Mouse (Mus musculus): ENCODE data around the gene Actr3b. TPM values are rescaled to one million over a fixed set of nuclear protein-coding genes. Genes with fewer than 3 reads are reported as not detected.

The Actr3b gene
- polyA plus RNA-seq, 1 experiment from 2014 or later: 0.53 TPM

DNA sequence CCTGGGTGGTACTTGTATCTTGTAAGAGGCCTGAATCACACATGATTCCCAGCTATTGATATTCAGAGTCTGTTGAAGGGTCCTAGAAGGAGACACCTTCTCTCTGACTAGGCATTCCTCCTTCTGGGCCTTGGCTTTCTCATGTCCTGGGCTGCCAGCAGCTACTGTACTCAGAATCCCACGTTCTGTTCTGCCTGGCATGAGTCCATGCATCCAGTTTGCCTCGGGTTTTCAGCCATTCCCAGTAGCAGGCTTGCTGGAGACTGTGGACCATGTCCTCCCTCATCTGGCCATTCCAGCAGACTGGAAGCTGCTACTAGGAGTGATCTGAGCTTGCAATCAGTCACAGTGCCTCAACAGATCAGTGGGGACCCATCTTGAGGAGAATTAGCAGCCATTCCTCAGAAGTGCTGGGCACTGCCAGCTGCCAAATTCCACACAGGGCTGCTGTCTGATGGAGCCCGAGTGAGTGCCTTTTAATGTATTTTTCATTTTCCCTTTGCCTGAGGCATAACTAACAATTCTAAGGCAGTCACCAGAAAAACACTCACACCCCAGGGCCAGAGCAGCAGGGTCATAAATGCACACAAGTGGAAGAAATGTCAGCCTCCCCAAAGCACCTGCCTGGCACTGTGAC, 130.1 kb downstream of the Actr3b start:
- Histone ChIP-seq H3K4me1 (ENCODE audit: insufficient read depth, low read depth, low read length) (no peaks in the 10 kb centered on the region), H3K9me3 (ENCODE audit: low read length) (0 out of 2 replicates have a peak, but pooled peaks cover under 1% of the 10 kb centered on the region), H3K4me2 (replicated peaks; ENCODE audit: low read depth, low read length) (no peak overlapping the region), H3K36me3 (ENCODE audit: insufficient read depth, low read length) (no peaks in the 10 kb centered on the region), H3K27ac (ENCODE audit: low read length) (no peak overlapping the region), H3K27me3 (replicated peaks; ENCODE audit: insufficient read depth, low read length) (no peaks in the 10 kb centered on the region), H3K4me3 (ENCODE audit: low read depth, low read length) (no peak overlapping the region), H3K9ac (replicated peaks; ENCODE audit: low read depth) (no peak overlapping the region)
- ATAC-seq (no peak), DNase-seq (ENCODE audit: low spot score) (no peak)
- 53% methylated on average over 3 of the region's 3 CpGs for WGBS
- TF ChIP-seq CTCF (IDR thresholded peaks at IDR 0.05) (no peak), EP300 (IDR thresholded peaks at IDR 0.05) (no peak)

DNA sequence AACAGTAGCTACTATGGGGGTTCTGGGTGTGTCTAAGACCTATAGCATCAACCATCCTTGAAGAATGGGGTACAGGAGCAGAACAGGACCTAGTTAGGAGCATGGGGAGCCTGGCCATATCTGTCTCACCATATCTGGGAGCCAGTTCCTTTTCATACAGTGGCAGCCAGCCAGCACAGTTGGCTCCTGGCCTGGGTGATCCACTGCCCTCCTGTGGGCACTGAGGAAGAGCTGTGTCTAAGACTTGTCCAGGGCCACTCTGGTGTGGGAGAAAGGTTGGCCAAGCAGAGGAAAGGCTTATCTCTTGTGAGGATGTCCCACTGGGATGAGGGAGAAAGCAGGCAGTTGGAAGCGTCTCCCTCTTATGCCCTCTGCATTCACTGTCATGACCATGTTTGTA, 131.5 kb downstream of the Actr3b start:
- H3K27me3 ChIP-seq (replicated peaks; ENCODE audit: insufficient read depth, low read length): no peaks in the 10 kb centered on the region
- TF ChIP-seq CTCF (IDR thresholded peaks at IDR 0.05) (no peak), EP300 (IDR thresholded peaks at IDR 0.05) (no peak)
- H3K4me2 ChIP-seq (replicated peaks; ENCODE audit: low read depth, low read length): no peak overlapping the region
- no peak overlapping the region for H3K9ac ChIP-seq (replicated peaks; ENCODE audit: low read depth)
- DNase-seq (ENCODE audit: low spot score): no peak
- no peaks in the 10 kb centered on the region for H3K4me1 ChIP-seq (ENCODE audit: insufficient read depth, low read depth, low read length)
- no peaks in the 10 kb centered on the region for H3K9me3 ChIP-seq (ENCODE audit: low read length)
- H3K27ac ChIP-seq (ENCODE audit: low read length): no peak overlapping the region
- ATAC-seq: no peak
- H3K36me3 ChIP-seq (ENCODE audit: insufficient read depth, low read length): no peaks in the 10 kb centered on the region
- 64% methylated on average over 1 of the region's 1 CpGs for WGBS
- H3K4me3 ChIP-seq (ENCODE audit: low read depth, low read length): no peak overlapping the region

Other genes with a start within 250 kb of the Actr3b start
- not detected in 2 replicates for gene Cct8l1, start 243.9 kb upstream of the Actr3b start, polyA plus RNA-seq (2015; fragmentation: Nextera tagmentation; extraction: Ambion mirVana)
- gene Xrcc2, start 54.2 kb upstream of the Actr3b start, polyA plus RNA-seq (2015; fragmentation: Nextera tagmentation; extraction: Ambion mirVana): 1.6 and 1.9 TPM in 2 replicates
- not detected in 2 replicates for gene Gm21663, start 182.4 kb downstream of the Actr3b start, polyA plus RNA-seq (2015; fragmentation: Nextera tagmentation; extraction: Ambion mirVana)
- gene Gm21671, start 194.4 kb downstream of the Actr3b start, polyA plus RNA-seq (2015; fragmentation: Nextera tagmentation; extraction: Ambion mirVana): not detected in 2 replicates
- gene Gm21680, start 212.7 kb downstream of the Actr3b start, polyA plus RNA-seq (2015; fragmentation: Nextera tagmentation; extraction: Ambion mirVana): not detected in 2 replicates
- gene Gm21698, start 228.7 kb downstream of the Actr3b start, polyA plus RNA-seq (2015; fragmentation: Nextera tagmentation; extraction: Ambion mirVana): not detected in 2 replicates
- not detected in 2 replicates for gene Gm1979, start 244.8 kb downstream of the Actr3b start, polyA plus RNA-seq (2015; fragmentation: Nextera tagmentation; extraction: Ambion mirVana)